Mouse (Mus musculus): Measurements from ENCODE around the gene Mical3. TPM values are rescaled to one million over a fixed set of nuclear protein-coding genes. Genes with fewer than 3 reads are reported as not detected.

Gene Mical3
- total and polyA plus RNA-seq, 2 experiments from 2014 or later: 30.8 to 94.8 TPM

DNA sequence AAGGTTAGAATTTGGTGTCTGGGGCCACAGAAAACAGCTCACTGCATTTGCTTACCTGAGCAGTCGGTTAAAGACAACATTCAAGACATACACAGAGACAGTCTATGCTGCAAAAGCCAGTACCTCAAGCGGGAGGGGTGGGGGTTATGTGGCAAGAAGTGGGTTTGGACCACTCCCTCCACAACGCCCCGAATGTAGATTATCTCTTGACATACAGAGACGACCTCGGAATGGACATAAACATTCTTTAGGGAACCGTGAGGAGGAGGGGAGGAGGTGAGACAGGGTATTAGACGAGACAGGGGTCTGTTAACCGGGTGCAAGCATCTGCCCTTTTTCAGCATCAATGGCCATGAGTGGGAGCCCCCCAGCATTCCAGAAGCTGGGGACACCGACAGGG lies 187.2 kb downstream of the Mical3 start:
- Histone ChIP-seq H3K4me1 (ENCODE audit: control insufficient read depth, insufficient read depth) (no peaks in the 10 kb centered on the region), H3K36me3 (replicated peaks; ENCODE audit: control insufficient read depth, insufficient read depth, low read length) (peaks cover 64% of the 10 kb centered on the region), H3K27ac (ENCODE audit: low read depth) (no peak overlapping the region), H3K4me2 (ENCODE audit: low read depth, low read length) (no peak overlapping the region), H3K4me3 (ENCODE audit: low read depth, low read length) (no peak overlapping the region), H3K9ac (replicated peaks; ENCODE audit: low read depth, low read length) (no peak overlapping the region), H3K27me3 (ENCODE audit: control insufficient read depth, insufficient read depth, low read length) (no peaks in the 10 kb centered on the region), H3K9me3 (replicated peaks; ENCODE audit: control insufficient read depth, low read length) (no peaks in the 10 kb centered on the region)
- 78% methylated on average over 10 of the region's 10 CpGs for WGBS
- TF ChIP-seq CTCF (IDR thresholded peaks at IDR 0.05; ENCODE audit: low read depth) (no peak), EP300 (IDR thresholded peaks at IDR 0.05; ENCODE audit: low read depth) (no peak)
- no peak for DNase-seq (ENCODE audit: low spot score)
- no peak for ATAC-seq (ENCODE audit: insufficient read depth, low read depth)

DNA sequence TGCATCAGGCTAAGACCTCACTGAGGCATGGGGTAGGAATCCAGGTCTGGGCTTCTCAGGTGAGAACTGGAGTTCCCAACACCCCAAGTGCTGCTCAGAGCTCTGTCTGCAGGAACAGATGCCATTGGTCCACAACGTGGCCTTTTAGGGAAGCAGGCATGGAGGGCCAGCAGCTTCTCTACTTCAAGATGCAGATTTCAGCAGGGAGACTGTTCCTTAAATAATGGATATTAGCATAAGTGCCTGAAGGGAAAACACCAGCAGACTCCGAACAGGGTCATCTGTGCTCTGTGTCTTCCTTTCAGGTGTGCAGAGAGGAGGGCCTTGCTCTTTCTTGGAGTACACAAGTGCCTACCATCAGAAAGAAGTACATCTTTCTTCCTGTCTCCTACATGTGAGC lies 187.7 kb downstream of the Mical3 start:
- no peaks in the 10 kb centered on the region for H3K4me1 ChIP-seq (ENCODE audit: control insufficient read depth, insufficient read depth)
- H3K27ac ChIP-seq (ENCODE audit: low read depth): no peak overlapping the region
- no peak for DNase-seq (ENCODE audit: low spot score)
- no peaks in the 10 kb centered on the region for H3K27me3 ChIP-seq (ENCODE audit: control insufficient read depth, insufficient read depth, low read length)
- no peak for TF ChIP-seq EP300 (IDR thresholded peaks at IDR 0.05; ENCODE audit: low read depth)
- no peak for TF ChIP-seq CTCF (IDR thresholded peaks at IDR 0.05; ENCODE audit: low read depth)
- WGBS: 78% methylated on average over 2 of the region's 2 CpGs
- H3K4me3 ChIP-seq (ENCODE audit: low read depth, low read length): no peak overlapping the region
- H3K9ac ChIP-seq (replicated peaks; ENCODE audit: low read depth, low read length): no peak overlapping the region
- H3K36me3 ChIP-seq (replicated peaks; ENCODE audit: control insufficient read depth, insufficient read depth, low read length): peaks cover 59% of the 10 kb centered on the region
- no peak for ATAC-seq (ENCODE audit: insufficient read depth, low read depth)
- H3K9me3 ChIP-seq (replicated peaks; ENCODE audit: control insufficient read depth, low read length): no peaks in the 10 kb centered on the region
- H3K4me2 ChIP-seq (ENCODE audit: low read depth, low read length): no peak overlapping the region

DNA sequence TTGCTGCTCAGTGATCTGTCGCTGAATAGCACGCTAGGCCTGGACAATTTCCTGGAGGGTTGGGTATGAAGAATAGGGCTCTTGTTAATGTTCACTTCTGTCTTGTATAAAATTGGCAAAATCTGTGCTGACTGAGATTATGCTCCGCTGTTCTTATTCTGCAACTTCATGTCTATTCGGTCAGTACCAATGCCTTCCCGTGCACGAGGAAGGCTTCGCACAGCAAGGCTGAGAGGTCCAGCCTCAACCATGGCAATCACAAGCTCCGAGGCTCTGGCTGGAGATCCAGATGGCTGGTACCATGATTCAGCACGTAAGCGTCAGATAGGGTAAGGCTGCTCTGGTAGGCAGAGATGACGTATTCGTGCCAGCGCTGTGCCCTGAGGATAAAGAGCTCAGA lies 189.2 kb downstream of the Mical3 start:
- DNase-seq (ENCODE audit: low spot score): no peak
- Histone ChIP-seq H3K36me3 (replicated peaks; ENCODE audit: control insufficient read depth, insufficient read depth, low read length) (peaks cover 50% of the 10 kb centered on the region), H3K27me3 (ENCODE audit: control insufficient read depth, insufficient read depth, low read length) (no peaks in the 10 kb centered on the region), H3K4me1 (ENCODE audit: control insufficient read depth, insufficient read depth) (no peaks in the 10 kb centered on the region), H3K9me3 (replicated peaks; ENCODE audit: control insufficient read depth, low read length) (no peaks in the 10 kb centered on the region), H3K4me3 (ENCODE audit: low read depth, low read length) (no peak overlapping the region), H3K4me2 (ENCODE audit: low read depth, low read length) (no peak overlapping the region), H3K27ac (ENCODE audit: low read depth) (no peak overlapping the region), H3K9ac (replicated peaks; ENCODE audit: low read depth, low read length) (no peak overlapping the region)
- ATAC-seq (ENCODE audit: insufficient read depth, low read depth): no peak
- 91% methylated on average over 13 of the region's 13 CpGs for WGBS
- TF ChIP-seq EP300 (IDR thresholded peaks at IDR 0.05; ENCODE audit: low read depth) (no peak), CTCF (IDR thresholded peaks at IDR 0.05; ENCODE audit: low read depth) (no peak)

DNA sequence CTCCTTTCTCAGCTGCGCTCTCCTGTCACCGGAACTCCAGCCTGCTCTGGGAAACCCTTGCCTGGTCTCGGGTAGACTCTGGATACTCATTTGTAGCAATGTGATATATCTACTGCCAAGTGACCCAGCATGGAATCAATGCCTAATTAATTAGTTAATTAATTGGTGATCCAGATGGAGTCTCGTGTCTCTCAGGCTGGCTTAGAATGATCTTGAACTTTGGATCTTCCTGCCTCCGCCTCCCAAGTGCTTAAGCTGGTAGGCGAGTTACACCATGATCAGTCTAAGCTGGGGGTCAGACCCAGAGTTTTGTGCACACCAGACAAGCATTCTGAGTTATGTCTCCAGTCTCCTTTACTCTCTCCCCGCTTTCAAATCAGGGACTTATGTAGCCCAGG lies 189.7 kb downstream of the Mical3 start:
- Histone ChIP-seq H3K4me3 (ENCODE audit: low read depth, low read length) (no peak overlapping the region), H3K9me3 (replicated peaks; ENCODE audit: control insufficient read depth, low read length) (no peaks in the 10 kb centered on the region), H3K27me3 (ENCODE audit: control insufficient read depth, insufficient read depth, low read length) (no peaks in the 10 kb centered on the region), H3K36me3 (replicated peaks; ENCODE audit: control insufficient read depth, insufficient read depth, low read length) (peaks cover 46% of the 10 kb centered on the region), H3K4me2 (ENCODE audit: low read depth, low read length) (no peak overlapping the region), H3K27ac (ENCODE audit: low read depth) (no peak overlapping the region), H3K4me1 (ENCODE audit: control insufficient read depth, insufficient read depth) (no peaks in the 10 kb centered on the region), H3K9ac (replicated peaks; ENCODE audit: low read depth, low read length) (no peak overlapping the region)
- WGBS: 88% methylated on average over 7 of the region's 7 CpGs
- DNase-seq (ENCODE audit: low spot score): no peak
- no peak for ATAC-seq (ENCODE audit: insufficient read depth, low read depth)
- TF ChIP-seq CTCF (IDR thresholded peaks at IDR 0.05; ENCODE audit: low read depth): no peak
- TF ChIP-seq EP300 (IDR thresholded peaks at IDR 0.05; ENCODE audit: low read depth): no peak

DNA sequence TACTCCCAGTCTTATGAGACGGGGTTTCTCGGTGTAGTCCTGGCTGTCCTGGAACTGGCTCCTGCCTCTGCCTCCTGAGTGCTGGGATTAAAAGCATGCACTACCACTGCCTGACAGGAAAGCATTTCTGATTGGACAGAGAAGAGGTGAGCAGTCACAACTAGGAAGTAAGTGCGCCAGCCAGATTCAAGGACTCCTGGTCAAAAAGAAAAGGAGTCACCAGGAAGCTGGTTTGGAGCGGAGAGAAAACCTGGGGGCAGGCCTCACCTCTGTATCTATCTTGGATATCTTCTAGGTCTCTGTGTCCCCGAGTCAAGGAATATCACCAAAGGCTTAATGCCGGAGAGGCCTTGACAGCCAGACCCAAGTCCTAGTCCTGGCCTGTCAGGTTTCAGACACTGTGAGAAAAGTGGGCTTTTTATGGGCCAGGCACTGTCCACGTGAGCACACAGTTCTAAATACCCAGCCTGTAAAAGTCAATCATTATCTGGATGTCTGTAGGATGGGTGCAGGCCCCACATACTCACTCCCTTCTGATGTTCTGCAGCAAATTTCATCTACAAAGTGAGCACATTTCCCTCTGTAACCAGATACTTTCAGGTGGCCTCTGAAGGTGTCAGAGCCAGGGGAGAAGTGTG lies 190.2 kb downstream of the Mical3 start:
- Histone ChIP-seq H3K4me3 (ENCODE audit: low read depth, low read length) (no peak overlapping the region), H3K9me3 (replicated peaks; ENCODE audit: control insufficient read depth, low read length) (no peaks in the 10 kb centered on the region), H3K9ac (replicated peaks; ENCODE audit: low read depth, low read length) (no peak overlapping the region), H3K36me3 (replicated peaks; ENCODE audit: control insufficient read depth, insufficient read depth, low read length) (peaks cover 47% of the 10 kb centered on the region), H3K27me3 (ENCODE audit: control insufficient read depth, insufficient read depth, low read length) (no peaks in the 10 kb centered on the region), H3K4me2 (ENCODE audit: low read depth, low read length) (no peak overlapping the region), H3K4me1 (ENCODE audit: control insufficient read depth, insufficient read depth) (no peaks in the 10 kb centered on the region), H3K27ac (ENCODE audit: low read depth) (no peak overlapping the region)
- TF ChIP-seq CTCF (IDR thresholded peaks at IDR 0.05; ENCODE audit: low read depth) (no peak), EP300 (IDR thresholded peaks at IDR 0.05; ENCODE audit: low read depth) (no peak)
- WGBS: 88% methylated on average over 7 of the region's 7 CpGs
- ATAC-seq (ENCODE audit: insufficient read depth, low read depth): no peak
- no peak for DNase-seq (ENCODE audit: low spot score)

DNA sequence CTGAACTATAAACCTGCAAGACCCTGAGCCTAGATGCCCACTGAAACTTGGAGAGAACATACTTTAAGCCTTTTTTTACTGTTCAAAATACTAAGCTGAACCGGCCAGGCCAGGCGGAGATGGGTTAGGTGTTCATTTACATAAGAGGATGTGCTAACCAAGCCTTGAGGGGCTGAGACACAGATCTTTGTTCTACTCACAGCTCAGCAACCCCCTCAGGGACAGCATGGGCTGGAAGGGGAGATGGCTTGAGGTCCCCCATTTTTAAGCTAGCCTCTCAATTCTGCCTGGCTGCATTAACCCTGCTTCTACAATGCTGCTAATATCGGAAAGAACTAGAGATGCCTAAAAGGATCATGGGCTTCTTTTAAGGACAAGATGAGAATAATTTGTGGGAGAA lies 191.0 kb downstream of the Mical3 start:
- peaks cover 48% of the 10 kb centered on the region for H3K36me3 ChIP-seq (replicated peaks; ENCODE audit: control insufficient read depth, insufficient read depth, low read length)
- H3K9ac ChIP-seq (replicated peaks; ENCODE audit: low read depth, low read length): no peak overlapping the region
- H3K27ac ChIP-seq (ENCODE audit: low read depth): no peak overlapping the region
- H3K4me2 ChIP-seq (ENCODE audit: low read depth, low read length): no peak overlapping the region
- ATAC-seq (ENCODE audit: insufficient read depth, low read depth) (no peak), DNase-seq (ENCODE audit: low spot score) (no peak)
- no peaks in the 10 kb centered on the region for H3K27me3 ChIP-seq (ENCODE audit: control insufficient read depth, insufficient read depth, low read length)
- no peak overlapping the region for H3K4me3 ChIP-seq (ENCODE audit: low read depth, low read length)
- WGBS: 81% methylated on average over 3 of the region's 3 CpGs
- no peaks in the 10 kb centered on the region for H3K9me3 ChIP-seq (replicated peaks; ENCODE audit: control insufficient read depth, low read length)
- TF ChIP-seq EP300 (IDR thresholded peaks at IDR 0.05; ENCODE audit: low read depth): no peak
- TF ChIP-seq CTCF (IDR thresholded peaks at IDR 0.05; ENCODE audit: low read depth): no peak
- H3K4me1 ChIP-seq (ENCODE audit: control insufficient read depth, insufficient read depth): no peaks in the 10 kb centered on the region

All from heart, postnatal 0 days (tissue).